Mouse (Mus musculus) CD4-positive naive resting alpha-beta T cell, adult 57 days (primary cell): ENCODE measurements around the gene Stk10. TPM values are rescaled to one million over a fixed set of nuclear protein-coding genes. Genes with fewer than 3 reads are reported as not detected.

ENCODE experiments used
- total RNA-seq: library from RNA; stranded (reverse); gene quantifications from one replicate; pipeline ENCODE4 v1.2.4, GENCODE M21; 2023

Stk10 gene
- total RNA-seq: 276 TPM

DNA sequence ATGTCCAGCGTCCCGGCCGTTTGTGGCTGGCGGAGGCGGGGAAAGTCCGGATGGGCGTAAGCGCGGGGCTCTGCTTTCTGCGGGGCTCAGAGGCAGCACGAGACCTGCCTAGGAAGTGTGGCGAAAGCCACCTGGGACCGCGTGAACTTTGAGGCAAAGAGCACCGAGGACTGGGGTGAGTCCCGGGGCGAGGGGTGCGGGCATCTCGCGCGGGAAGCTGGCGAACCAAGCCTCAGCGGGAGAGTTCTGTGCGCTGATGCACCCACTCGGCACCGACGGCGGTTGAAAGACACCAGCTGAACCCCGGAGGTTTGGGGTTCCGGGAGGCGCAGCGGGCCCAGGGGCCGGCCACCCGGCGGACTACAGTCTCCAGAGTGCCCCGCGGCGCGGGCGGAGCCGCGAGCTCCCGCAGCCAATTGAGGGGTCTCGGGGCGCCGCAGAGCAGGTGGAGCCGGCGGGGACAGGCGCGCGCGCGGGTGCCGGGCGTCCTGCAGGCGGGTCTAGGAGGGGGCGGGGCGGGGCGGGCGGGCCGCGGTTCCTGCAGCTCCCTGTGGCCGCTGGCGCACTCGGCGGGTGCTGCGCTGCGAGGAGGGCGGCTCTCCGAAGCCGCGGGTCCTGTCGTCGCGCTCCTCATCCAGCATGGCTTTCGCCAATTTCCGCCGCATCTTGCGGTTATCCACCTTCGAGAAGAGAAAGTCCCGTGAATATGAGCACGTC, at the start of gene Stk10:
Gene Stk10 (plus strand): TSS at position 541 of the 717 bp plus-strand sequence.

DNA sequence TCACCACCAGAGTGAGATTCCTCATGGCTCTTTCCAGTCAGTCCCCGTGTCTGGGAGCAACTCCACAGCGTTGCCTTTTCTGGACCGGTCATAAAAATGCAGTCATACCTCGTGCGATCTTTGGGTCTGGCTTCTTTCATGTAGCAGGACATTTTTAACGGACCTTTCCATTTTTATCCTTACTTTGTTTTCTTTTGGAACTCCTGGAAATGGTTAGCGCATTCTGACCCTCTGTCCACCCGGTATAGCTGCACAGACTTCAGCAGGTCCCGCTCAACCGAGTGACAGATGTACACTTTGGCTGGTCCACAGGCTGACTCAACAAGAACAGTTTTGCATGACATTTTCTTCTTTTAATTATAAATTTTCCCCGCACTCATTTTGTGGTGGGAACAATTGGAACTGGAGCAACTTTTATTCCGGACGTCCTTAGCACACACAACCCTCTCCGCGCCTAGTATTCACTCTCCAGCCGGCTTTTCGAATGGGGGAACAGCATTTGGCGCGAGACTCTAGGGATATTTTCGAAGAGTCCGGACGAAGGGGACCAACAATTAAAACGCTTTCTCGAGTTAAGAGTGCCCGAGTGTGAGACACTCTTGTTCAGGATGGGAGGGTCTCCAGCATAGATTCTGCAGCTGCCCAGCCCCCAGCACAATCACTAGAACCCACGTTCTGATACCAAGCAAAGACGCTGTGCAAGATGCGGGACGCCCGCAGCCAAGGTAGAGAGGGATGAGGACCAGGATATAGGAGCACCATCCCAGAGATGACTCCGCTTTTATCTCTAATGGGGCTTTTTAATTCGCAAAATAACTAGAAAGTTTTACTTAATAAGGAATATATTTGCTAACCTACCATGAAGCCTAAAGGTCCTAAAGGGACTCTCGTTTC, 987 bp upstream of the Stk10 start, which contains the start of gene Efcab9:
Gene Efcab9 (minus strand): TSS at position 211 of the 894 bp plus-strand sequence.

DNA sequence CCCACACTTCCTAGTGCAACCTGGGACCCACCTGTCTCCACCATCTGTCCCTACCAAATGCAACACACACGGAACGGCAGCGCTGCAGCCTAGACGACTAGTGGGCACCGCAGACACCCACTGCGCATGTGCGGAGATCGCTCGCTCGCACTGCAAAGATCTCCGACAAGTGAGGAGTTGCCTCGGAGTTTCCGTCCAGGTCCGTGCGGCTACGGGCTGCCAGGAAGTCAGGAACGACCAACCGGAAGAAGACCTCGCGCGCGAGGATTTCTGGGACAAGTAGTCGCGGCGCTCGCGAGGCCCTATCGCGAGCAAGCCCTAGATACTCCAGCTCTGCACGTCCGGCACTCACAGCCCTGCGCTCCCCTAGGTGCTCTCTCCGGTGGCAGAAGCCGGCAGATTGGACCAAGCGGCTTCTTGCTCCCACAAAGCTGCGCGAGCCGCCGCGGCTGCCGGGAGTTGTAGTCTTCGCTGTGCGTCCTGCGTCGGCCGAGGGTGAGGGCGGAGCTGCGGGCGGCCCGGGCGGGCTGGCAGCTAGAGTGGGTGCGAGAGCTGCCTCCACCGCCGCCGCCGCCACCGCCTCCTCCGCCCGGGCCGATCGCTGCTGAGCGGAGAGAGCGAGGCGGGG, 109.3 kb downstream of the Stk10 start, which contains the start of gene Fbxw11:
Gene Fbxw11 (plus strand): TSS at position 476 of the 628 bp plus-strand sequence.

Other genes with a start within 250 kb of the Stk10 start
- 1,092 TPM for gene Hba-a1, start 249.8 kb upstream of the Stk10 start, total RNA-seq
- gene Hbq1b, start 246.3 kb upstream of the Stk10 start, total RNA-seq: not detected
- gene Hba-a2, start 236.8 kb upstream of the Stk10 start, total RNA-seq: 697 TPM
- not detected for gene Hbq1a, start 233.2 kb upstream of the Stk10 start, total RNA-seq
- gene Sh3pxd2b, start 185.5 kb upstream of the Stk10 start, total RNA-seq: 0.09 TPM
- gene Ubtd2, start 77.9 kb upstream of the Stk10 start, total RNA-seq: 4.3 TPM
- 2.5 TPM for gene Efcab9, start 1.2 kb upstream of the Stk10 start, total RNA-seq
- 48.0 TPM for gene Fbxw11, start 109.4 kb downstream of the Stk10 start, total RNA-seq